Mouse (Mus musculus) kidney, postnatal 4 days (tissue): ENCODE measurements around the gene Klhl22.
A peak's percentile ranks its signal among the peaks of the same experiment; 100 is the strongest.
"Not testable (repeated sequence)": the region's sequence is repeated elsewhere in the genome, so short reads cannot be mapped to it uniquely, and the experiment has no call there.

Experiments used
- DNase-seq, 2 experiments: peaks; one replicate each; pipeline ENCODE4 v3.0.0; 2021; ENCODE audit warnings: mixed read lengths in 2 of 2

The Klhl22 gene

GRCm38 (mm10) chr16:17759344-17759773 is at the start of gene Klhl22:
Gene Klhl22, plus strand, starts transcription at chr16:17759618.
- DNase-seq, result peak; percentile 96

- DNase-seq, result no peak
Observed at GRCm38 (mm10) chr16:17717791-17718190, 41.6 kb upstream of the Klhl22 start.

- no peak for DNase-seq
Observed at GRCm38 (mm10) chr16:17721114-17721808, 38.2 kb upstream of the Klhl22 start.

GRCm38 (mm10) chr16:17721822-17722460 is 37.5 kb upstream of the Klhl22 start:
- DNase-seq, result no peak

- DNase-seq, result peak; percentile 90 to 95
Observed at GRCm38 (mm10) chr16:17722461-17723324, 36.7 kb upstream of the Klhl22 start.

GRCm38 (mm10) chr16:17723325-17723626 is 36.1 kb upstream of the Klhl22 start:
- DNase-seq, result no peak

GRCm38 (mm10) chr16:17724448-17724847 is 35.0 kb upstream of the Klhl22 start:
- no peak for DNase-seq

GRCm38 (mm10) chr16:17727179-17727861 is 32.1 kb upstream of the Klhl22 start:
- peak; percentile 53 to 70 for DNase-seq

GRCm38 (mm10) chr16:17729974-17730373 is 29.4 kb upstream of the Klhl22 start:
- no peak for DNase-seq

GRCm38 (mm10) chr16:17732021-17732420 is 27.4 kb upstream of the Klhl22 start:
- DNase-seq, result no peak

- DNase-seq, result no peak
Observed at GRCm38 (mm10) chr16:17732431-17732830, 27.0 kb upstream of the Klhl22 start.

- DNase-seq, result no peak
Observed at GRCm38 (mm10) chr16:17732841-17733340, 26.5 kb upstream of the Klhl22 start, which contains the start of gene Med15. Gene Med15, minus strand, starts transcription at chr16:17732891.

GRCm38 (mm10) chr16:17733646-17734045 is 25.8 kb upstream of the Klhl22 start:
- no peak for DNase-seq

GRCm38 (mm10) chr16:17734872-17735271 is 24.5 kb upstream of the Klhl22 start:
- not testable (repeated sequence) for DNase-seq

- DNase-seq, result no peak
Observed at GRCm38 (mm10) chr16:17736156-17736555, 23.3 kb upstream of the Klhl22 start.

GRCm38 (mm10) chr16:17740080-17740479 is 19.3 kb upstream of the Klhl22 start:
- DNase-seq, result no peak

GRCm38 (mm10) chr16:17742810-17743209 is 16.6 kb upstream of the Klhl22 start:
- no peak for DNase-seq

- peak; percentile 37 to 62 for DNase-seq
Observed at GRCm38 (mm10) chr16:17743279-17743678, 16.1 kb upstream of the Klhl22 start.

- peak; percentile 60 to 63 for DNase-seq
Observed at GRCm38 (mm10) chr16:17744536-17744935, 14.9 kb upstream of the Klhl22 start.

- no peak for DNase-seq
Observed at GRCm38 (mm10) chr16:17745067-17745466, 14.4 kb upstream of the Klhl22 start.

- peak; percentile 23 to 28 for DNase-seq
Observed at GRCm38 (mm10) chr16:17753001-17753400, 6.4 kb upstream of the Klhl22 start.

- DNase-seq, result no peak
Observed at GRCm38 (mm10) chr16:17753686-17754085, 5.7 kb upstream of the Klhl22 start.

GRCm38 (mm10) chr16:17757756-17758155 is 1.7 kb upstream of the Klhl22 start:
- no peak for DNase-seq
